Mouse (Mus musculus) ES-E14 (cell line): ENCODE measurements around the gene Map3k21.

Experiments used
- CHD2 ChIP-seq: IDR thresholded peaks from 2 replicates; pipeline ENCODE4 v1.6.1; 2014; ENCODE audit warnings: mild to moderate bottlenecking, low read depth, low read length, inconsistent platforms
- ZC3H11A ChIP-seq: IDR thresholded peaks from 2 replicates; pipeline ENCODE4 v1.6.1; 2012; ENCODE audit warnings: low read depth, mild to moderate bottlenecking, inconsistent platforms, low read length, borderline replicate concordance

DNA sequence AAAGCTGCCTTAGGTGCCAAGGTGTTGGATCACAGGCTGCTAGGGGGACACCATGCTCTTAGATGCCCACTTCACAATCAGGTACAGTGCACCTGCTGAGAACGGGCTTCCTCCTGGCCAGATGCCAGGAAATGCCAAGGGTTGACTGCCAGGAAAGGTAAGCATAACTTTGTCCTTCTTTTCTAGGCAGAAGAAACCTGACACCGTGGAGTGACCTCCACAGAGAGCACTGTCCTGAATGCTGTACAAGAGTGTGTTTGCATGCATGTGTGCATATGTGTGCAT is 37.1 kb upstream of the Map3k21 start:
- no peak for TF ChIP-seq CHD2
- TF ChIP-seq ZC3H11A: no peak
